Mouse (Mus musculus) CH12.LX (cell line): ENCODE results near the gene Stag1. TPM values are rescaled to one million over a fixed set of nuclear protein-coding genes. Genes with fewer than 3 reads are reported as not detected.

ENCODE experiments used
- DNase-seq: peaks from one replicate; pipeline ENCODE4 v3.0.0-alpha.2; 2013; ENCODE audit errors: extremely low read depth
- H3K27ac ChIP-seq: 2 replicates; pipeline ENCODE4 v1.5.1; 2012; ENCODE audit warnings: low read depth, mild to moderate bottlenecking, control low read depth, moderate library complexity; ENCODE audit not compliant: insufficient read depth
- H3K27me3 ChIP-seq: replicated peaks from 2 replicates; pipeline ENCODE3; 2012; ENCODE audit warnings: inconsistent platforms
- H3K36me3 ChIP-seq, 2 experiments: replicated peaks in 1 of 2; 2 replicates each; pipeline versions ENCODE3 to v1.6.1; 2012; ENCODE audit warnings: inconsistent platforms in 1 of 2, low read length in 1 of 2, mild to moderate bottlenecking in 1 of 2, mixed read lengths in 1 of 2, moderate library complexity in 1 of 2; ENCODE audit not compliant: control insufficient read depth in 1 of 2, insufficient read depth in 1 of 2
- H3K4me1 ChIP-seq, 2 experiments: 2 replicates each; pipeline ENCODE4 v1.6.1; 2012; ENCODE audit warnings: inconsistent platforms in 1 of 2, moderate library complexity in 1 of 2; ENCODE audit not compliant: insufficient read depth in 2 of 2, control insufficient read depth in 1 of 2
- H3K4me2 ChIP-seq: 2 replicates; pipeline ENCODE4 v1.6.1; 2012; ENCODE audit warnings: low read depth, mild to moderate bottlenecking, control low read depth; ENCODE audit not compliant: poor library complexity, insufficient read depth, severe bottlenecking
- H3K4me3 ChIP-seq, 3 experiments: fragments of 150-350 bp in 1 of 3; sonication (generic) in 1 of 3; replicated peaks in 1 of 3; 2 replicates each; pipeline versions ENCODE3 to v1.5.1; 2011 to 2012; ENCODE audit warnings: low read depth in 2 of 3, low read length in 2 of 3, mild to moderate bottlenecking in 2 of 3, moderate library complexity in 2 of 3, control low read depth in 1 of 3, improper control_type of control experiment in 1 of 3, inconsistent platforms in 1 of 3, mixed read lengths in 1 of 3; ENCODE audit not compliant: poor library complexity in 1 of 3
- H3K79me2 ChIP-seq: replicated peaks from 2 replicates; pipeline ENCODE4 v1.6.1; 2012; ENCODE audit warnings: mild to moderate bottlenecking, moderate library complexity; ENCODE audit not compliant: control insufficient read depth, poor library complexity, insufficient read depth, severe bottlenecking; ENCODE audit errors: extremely low read depth
- H3K9ac ChIP-seq: 2 replicates; pipeline ENCODE4 v1.6.1; 2012; ENCODE audit warnings: low read depth, mild to moderate bottlenecking, control low read depth, moderate library complexity; ENCODE audit not compliant: insufficient read depth
- H3K9me3 ChIP-seq: replicated peaks from 2 replicates; pipeline ENCODE3; 2012; ENCODE audit warnings: low read length, inconsistent platforms, mixed read lengths
- BHLHE40 ChIP-seq: IDR thresholded peaks from 2 replicates; pipeline ENCODE4 v1.6.1; 2011; ENCODE audit warnings: mild to moderate bottlenecking, low read depth, low read length, improper control_type of control experiment
- CHD1 ChIP-seq: IDR thresholded peaks from 2 replicates; pipeline ENCODE4 v1.6.1; 2012; ENCODE audit warnings: low read depth, low read length, improper control_type of control experiment, inconsistent platforms
- CHD2 ChIP-seq: IDR thresholded peaks from 2 replicates; pipeline ENCODE4 v1.6.1; 2011; ENCODE audit warnings: low read length, improper control_type of control experiment
- CTCF ChIP-seq, 2 experiments: IDR thresholded peaks in 1 of 2; conservative IDR thresholded peaks in 1 of 2; 2 replicates each; pipeline ENCODE4 v1.5.1; 2011 to 2012; ENCODE audit warnings: low read depth in 2 of 2, low read length in 2 of 2, improper control_type of control experiment in 1 of 2, inconsistent platforms in 1 of 2, mild to moderate bottlenecking in 1 of 2, moderate library complexity in 1 of 2
- E2F4 ChIP-seq: IDR thresholded peaks from 2 replicates; pipeline ENCODE4 v1.6.1; 2011; ENCODE audit warnings: low read depth, low read length, improper control_type of control experiment; ENCODE audit not compliant: insufficient replicate concordance
- ELF1 ChIP-seq: IDR thresholded peaks from 2 replicates; pipeline ENCODE4 v1.6.1; 2014; ENCODE audit warnings: low read depth, mild to moderate bottlenecking, inconsistent platforms, low read length, improper control_type of control experiment
- ETS1 ChIP-seq: conservative IDR thresholded peaks from 2 replicates; pipeline ENCODE4 v1.6.1; 2012; ENCODE audit warnings: low read depth, mild to moderate bottlenecking, inconsistent platforms, low read length, improper control_type of control experiment, moderate library complexity
- HCFC1 ChIP-seq: IDR thresholded peaks from 2 replicates; pipeline ENCODE4 v1.6.1; 2012; ENCODE audit warnings: low read depth, mild to moderate bottlenecking, inconsistent platforms, low read length, improper control_type of control experiment
- KAT2A ChIP-seq: IDR thresholded peaks from 2 replicates; pipeline ENCODE4 v1.6.1; 2012; ENCODE audit warnings: low read length, improper control_type of control experiment, inconsistent platforms; ENCODE audit not compliant: insufficient replicate concordance
- MAFK ChIP-seq: IDR thresholded peaks from 2 replicates; pipeline ENCODE4 v1.6.1; 2011; ENCODE audit warnings: low read length, improper control_type of control experiment; ENCODE audit not compliant: insufficient replicate concordance
- MAZ ChIP-seq: IDR thresholded peaks from 2 replicates; pipeline ENCODE4 v1.6.1; 2012; ENCODE audit warnings: low read depth, mild to moderate bottlenecking, inconsistent platforms, low read length, improper control_type of control experiment, moderate library complexity
- MEF2A ChIP-seq: IDR thresholded peaks from 2 replicates; pipeline ENCODE4 v1.6.1; 2014; ENCODE audit warnings: low read depth, mild to moderate bottlenecking, inconsistent platforms, low read length, improper control_type of control experiment, borderline replicate concordance
- MXI1 ChIP-seq: IDR thresholded peaks from 2 replicates; pipeline ENCODE4 v1.6.1; 2011; ENCODE audit warnings: mild to moderate bottlenecking, low read depth, low read length, improper control_type of control experiment
- MYC ChIP-seq: IDR thresholded peaks from 2 replicates; pipeline ENCODE4 v1.6.1; 2011; ENCODE audit warnings: low read depth, mild to moderate bottlenecking, improper control_type of control experiment, low read length
- NELFE ChIP-seq: IDR thresholded peaks from 2 replicates; pipeline ENCODE4 v1.6.1; 2011; ENCODE audit warnings: low read depth, low read length, improper control_type of control experiment
- RAD21 ChIP-seq: IDR thresholded peaks from 2 replicates; pipeline ENCODE4 v1.6.1; 2011; ENCODE audit warnings: low read depth, mild to moderate bottlenecking, low read length, improper control_type of control experiment, moderate library complexity
- RCOR1 ChIP-seq: conservative IDR thresholded peaks from 2 replicates; pipeline ENCODE4 v1.6.1; 2012; ENCODE audit warnings: low read depth, mild to moderate bottlenecking, inconsistent platforms, low read length, improper control_type of control experiment
- SIN3A ChIP-seq: IDR thresholded peaks from 2 replicates; pipeline ENCODE4 v1.6.1; 2012; ENCODE audit warnings: low read length, improper control_type of control experiment, inconsistent platforms
- SMC3 ChIP-seq: IDR thresholded peaks from 2 replicates; pipeline ENCODE4 v1.6.1; 2011; ENCODE audit warnings: low read depth, low read length, improper control_type of control experiment
- TCF12 ChIP-seq: IDR thresholded peaks from 2 replicates; pipeline ENCODE4 v1.6.1; 2014; ENCODE audit warnings: low read depth, mild to moderate bottlenecking, inconsistent platforms, low read length, improper control_type of control experiment
- ZKSCAN1 ChIP-seq: IDR thresholded peaks from 2 replicates; pipeline ENCODE4 v1.6.1; 2012; ENCODE audit warnings: low read depth, inconsistent platforms, low read length, improper control_type of control experiment, borderline replicate concordance
- dilution Hi-C: fragments of 300-500 bp; cut with MboI; formaldehyde crosslinking; loops from 2 replicates; pipeline ENCODE4 v1.14.3; 2020; ENCODE audit warnings: low sequenced_read_pairs; ENCODE audit not compliant: extremely low pct_unique_long_range_greater_than_20kb, extremely low pct_ligation_motif_present
- in situ Hi-C: fragments of 300-500 bp; cut with MboI; formaldehyde crosslinking; loops from 3 replicates; pipeline ENCODE4 v1.14.3; 2019; ENCODE audit warnings: low sequenced_read_pairs, low pct_ligation_motif_present, low pct_unique_long_range_greater_than_20kb, mixed read lengths
- polyA plus RNA-seq: library from polyadenylated mRNA; unstranded; fragments of >175 nt; gene quantifications from 2 replicates; pipeline ENCODE4 v1.2.1, GENCODE M21; 2012; ENCODE audit warnings: low read depth; ENCODE audit not compliant: insufficient read length
- total RNA-seq, 2 experiments: library from RNA; depleted of rRNA; stranded (reverse); fragments of 300-350 nt in 1 of 2; fragments of >200 nt in 1 of 2; gene quantifications; 2 replicates each; pipeline ENCODE4 v1.2.3; 2012 to 2014

Stag1 gene
- total and polyA plus RNA-seq, 3 experiments, result 24.5 to 45.9 (median 33.7) TPM

DNA sequence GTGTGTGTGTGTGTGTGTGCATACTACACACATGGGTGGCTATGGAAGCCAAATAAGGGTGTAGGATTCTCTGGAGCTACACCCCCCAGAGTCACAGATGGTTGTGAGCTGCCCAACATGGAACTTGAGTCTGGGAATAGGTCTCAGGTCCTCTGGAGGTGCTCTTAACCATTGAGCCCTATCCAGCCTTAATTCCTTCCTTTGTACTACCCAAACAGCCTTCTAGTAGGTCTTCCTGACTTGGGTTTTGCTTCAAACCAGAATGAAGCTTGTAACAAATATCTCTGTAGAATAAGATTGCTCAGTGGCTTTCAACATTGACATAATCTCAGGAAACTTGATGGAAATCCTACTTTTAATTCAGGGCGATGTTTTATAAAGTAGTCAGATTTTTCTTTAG is 7.9 kb downstream of the Stag1 start:
- H3K27me3 ChIP-seq, result no peaks in the 10 kb centered on the region
- no peaks in the 10 kb centered on the region for H3K9me3 ChIP-seq
- TF ChIP-seq NELFE (no peak), RCOR1 (no peak), MXI1 (no peak)
- H3K9ac ChIP-seq, result no peak overlapping the region
- no peak for DNase-seq
- H3K79me2 ChIP-seq, result no peaks in the 10 kb centered on the region
- dilution Hi-C loops (no loop called here), in situ Hi-C loops (no loop called here)
- H3K4me3 ChIP-seq, result no peak overlapping the region
- no peaks in the 10 kb centered on the region for H3K36me3 ChIP-seq
- no peak overlapping the region for H3K4me2 ChIP-seq
- no peak overlapping the region for H3K27ac ChIP-seq
- peaks cover 0 to 7% of the 10 kb centered on the region in 2 experiments; a peak in 2 of 4 replicates for H3K4me1 ChIP-seq

DNA sequence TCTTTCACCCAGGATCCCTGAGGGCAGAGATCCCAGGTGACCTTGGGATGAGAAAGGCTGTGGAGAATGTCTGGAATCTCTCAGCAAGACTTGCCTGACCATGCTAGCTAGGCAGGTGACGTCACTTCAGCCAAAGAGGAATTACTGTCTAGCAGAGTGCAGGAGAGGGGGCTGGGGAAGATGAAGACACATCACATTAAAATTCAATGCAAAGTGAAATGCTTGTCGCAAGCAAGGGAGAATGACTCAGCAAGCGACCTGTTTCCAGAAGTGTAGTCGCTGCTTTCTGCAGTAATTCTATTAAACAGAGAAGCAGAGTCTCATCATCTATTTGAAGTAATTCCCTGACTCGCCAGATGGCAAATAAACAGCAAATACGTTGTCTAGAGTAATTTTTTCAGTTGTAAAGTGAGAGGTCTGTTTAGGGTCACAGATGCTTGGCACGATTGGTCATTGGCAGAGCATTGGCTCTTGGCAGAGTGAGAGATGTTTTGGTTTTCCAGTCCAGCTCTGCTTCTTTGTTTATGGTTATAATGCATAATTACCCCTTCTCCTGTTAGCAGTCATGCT is 8.5 kb downstream of the Stag1 start:
- Histone ChIP-seq H3K4me3 (no peak overlapping the region), H3K27me3 (no peaks in the 10 kb centered on the region), H3K9me3 (no peaks in the 10 kb centered on the region), H3K4me2 (peak overlapping the region; percentile 18; the same call in 1 of the 2 replicates), H3K9ac (no peak overlapping the region), H3K4me1 (peaks cover 0 to 7% of the 10 kb centered on the region in 2 experiments; a peak in 2 of 4 replicates), H3K27ac (no peak overlapping the region), H3K79me2 (no peaks in the 10 kb centered on the region), H3K36me3 (no peaks in the 10 kb centered on the region)
- in situ Hi-C loops (no loop called here), dilution Hi-C loops (no loop called here)
- peak; percentile 18 for DNase-seq
- no peak for TF ChIP-seq MYC
- no peak; the same call in 1 of the 2 replicates for TF ChIP-seq MAFK
- no peak for TF ChIP-seq SMC3
- no peak for TF ChIP-seq SIN3A
- TF ChIP-seq CHD1, result no peak
- TF ChIP-seq ETS1, result no peak
- TF ChIP-seq MAZ, result no peak
- no peak for TF ChIP-seq E2F4
- TF ChIP-seq CTCF (conservative IDR thresholded peaks at IDR 0.05 in 1 of 2, IDR thresholded peaks at IDR 0.05 in 1 of 2; ENCODE audit: low read depth in 2 of 2, low read length in 2 of 2), result no peak
- TF ChIP-seq KAT2A, result no peak
- TF ChIP-seq ZKSCAN1, result no peak
- no peak for TF ChIP-seq RAD21
- TF ChIP-seq MXI1, result no peak
- TF ChIP-seq BHLHE40, result no peak
- TF ChIP-seq TCF12, result no peak
- no peak for TF ChIP-seq ELF1
- TF ChIP-seq MEF2A, result no peak
- no peak for TF ChIP-seq HCFC1
- TF ChIP-seq CHD2, result no peak
